25 mouse cellular contexts compared by ENCODE assay signal in genomic region chr14:56322982-56323381, GRCm38 (mm10). TPM values are rescaled to one million over a fixed set of nuclear protein-coding genes. Genes with fewer than 3 reads are reported as not detected.
"Had no signal": no experiment of that assay in that cellular context is flagged by ENCODE, and none has a peak within 500 bp of the region (broad histone marks: within the 10 kb centered on the region; RNA-seq: fewer than 3 reads in every experiment).

No protein-coding gene starts in this region.

- DNase-seq: cerebellum, adult 9-11 months; cerebellum, postnatal 10 days; cerebellum, postnatal 14 days; cerebellum, postnatal 25 days; cerebellum, postnatal 36 days; embryo, embryonic 11 days; forebrain, postnatal 0 days; gastrocnemius, adult 2 months; gastrocnemius, postnatal 10 days; gastrocnemius, postnatal 14 days; gastrocnemius, postnatal 25 days; gastrocnemius, postnatal 36 days; heart, adult 2 months had no signal

RNA-seq across cellular contexts. Expression of gene Atp12a, which starts 41.9 kb away (rescaled TPM):
- total RNA-seq: common myeloid progenitor, adult 5-6 weeks; gastrocnemius, adult 18-20 months; gastrocnemius, adult 2 months; gastrocnemius, adult 8-10 months; gastrocnemius, postnatal 10 days; gastrocnemius, postnatal 14 days; gastrocnemius, postnatal 25 days; gastrocnemius, postnatal 36 days; gastrocnemius, postnatal 4 days; granulocyte monocyte progenitor cell, adult 5-6 weeks; heart, adult 2 months; heart, adult 8-10 months had no signal
- polyA plus RNA-seq: embryonic facial prominence, embryonic 10.5 days; erythroblast, embryonic 14.5 days; forebrain, embryonic 10.5 days; heart, adult 2 months; heart, embryonic 10.5 days; heart, embryonic 11.5 days; heart, embryonic 12.5 days had no signal
